Mouse (Mus musculus) retina, embryonic 14.5 days (tissue): ENCODE results near the gene Fry.
A peak's percentile ranks its signal among the peaks of the same experiment; 100 is the strongest.

Source experiments
- DNase-seq: peaks from one replicate; pipeline ENCODE4 v3.0.0-alpha.2; 2015; ENCODE audit warnings: low spot score

The Fry gene

DNA sequence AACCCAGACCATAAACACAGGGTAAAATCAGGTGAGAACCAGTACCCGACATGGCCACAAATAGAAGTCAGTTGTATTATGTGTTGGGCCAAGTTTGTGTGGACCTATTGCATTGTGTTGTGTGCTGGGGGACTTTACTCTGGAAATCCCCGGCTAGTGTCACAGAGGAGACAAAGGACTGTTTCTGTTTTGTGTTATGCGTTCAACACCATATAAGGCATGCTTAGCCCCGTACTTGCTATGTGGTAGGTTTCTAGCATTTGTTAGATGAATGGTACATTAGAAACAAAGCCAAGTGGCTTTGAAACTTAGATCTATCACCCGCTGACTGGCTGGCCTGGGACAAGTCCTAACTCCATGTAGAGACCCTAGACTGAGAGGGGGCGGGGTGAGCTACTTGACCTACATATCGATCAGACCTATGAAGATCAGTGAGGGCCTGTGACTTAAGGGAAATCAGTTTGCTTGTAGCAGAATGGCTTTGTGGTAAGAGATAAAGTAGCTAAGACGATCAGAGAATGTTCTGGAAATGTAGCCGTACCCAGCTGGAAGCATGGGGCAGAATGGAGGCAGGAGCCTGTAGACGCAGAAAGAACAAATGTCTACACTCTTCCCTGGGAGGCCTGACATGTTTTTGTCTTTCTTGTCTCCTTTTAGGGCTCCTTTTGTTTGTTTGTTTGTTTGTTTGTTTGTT lies 105.2 kb downstream of the Fry start:
- no peak for DNase-seq

GRCm38 (mm10) chr5:150229086-150229485 lies 110.6 kb downstream of the Fry start:
- DNase-seq, result no peak

- DNase-seq, result no peak
These were observed 111.3 kb downstream of the Fry start for GRCm38 (mm10) chr5:150229776-150230175.

DNA sequence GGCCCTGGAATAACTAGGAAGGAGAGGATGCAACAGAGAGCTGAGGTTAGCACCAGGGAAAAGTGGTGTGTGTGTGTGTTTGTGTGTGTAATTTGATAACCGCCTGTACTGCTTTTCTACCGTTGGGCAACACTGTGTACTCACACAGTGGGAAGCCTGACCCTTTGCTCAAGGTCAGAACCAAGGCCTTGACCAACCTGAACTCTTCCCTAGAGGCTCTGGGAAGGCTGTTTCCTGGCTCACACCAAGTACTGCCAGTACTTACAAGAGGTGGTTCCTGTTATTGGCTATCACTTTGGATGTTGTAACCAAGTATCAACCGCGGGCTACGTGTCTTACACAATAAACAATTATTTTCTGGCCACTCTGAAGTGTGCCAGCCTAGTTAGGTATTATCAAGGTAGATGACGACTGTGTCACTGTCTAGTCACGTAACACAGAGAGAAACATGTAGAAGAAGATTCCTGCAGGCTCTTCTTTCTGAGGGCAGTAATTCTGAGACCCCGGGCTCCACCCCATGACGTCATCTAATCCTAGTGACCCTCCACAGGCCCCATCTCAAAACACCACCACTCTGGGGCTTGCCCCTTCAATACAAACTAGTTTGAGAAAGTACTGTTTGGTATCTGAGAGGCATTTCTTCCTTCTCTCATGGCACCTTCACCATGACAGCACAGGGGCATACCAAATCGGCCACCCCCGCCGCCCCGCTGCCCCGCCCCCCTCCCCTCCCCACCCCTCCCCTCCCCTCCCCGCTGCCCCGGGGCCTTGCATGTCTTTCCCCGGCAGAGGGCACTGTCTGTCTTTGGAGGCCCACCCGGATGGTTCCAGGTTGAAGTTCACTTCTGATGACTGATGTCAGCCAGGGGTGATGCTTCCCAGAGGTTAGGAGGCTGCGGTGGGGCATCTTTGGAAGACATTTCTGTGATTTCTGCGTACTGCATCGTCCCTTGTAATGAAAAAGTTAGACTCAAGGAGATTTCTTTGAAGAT lies 114.0 kb downstream of the Fry start:
- peak; percentile 52 for DNase-seq

GRCm38 (mm10) chr5:150233154-150233886 lies 114.9 kb downstream of the Fry start:
- peak; percentile 77 for DNase-seq

- no peak for DNase-seq
These were observed 117.5 kb downstream of the Fry start for GRCm38 (mm10) chr5:150235931-150236330.

GRCm38 (mm10) chr5:150236597-150236996 lies 118.2 kb downstream of the Fry start:
- DNase-seq, result no peak

GRCm38 (mm10) chr5:150241638-150242037 lies 123.2 kb downstream of the Fry start:
- DNase-seq, result no peak

DNA sequence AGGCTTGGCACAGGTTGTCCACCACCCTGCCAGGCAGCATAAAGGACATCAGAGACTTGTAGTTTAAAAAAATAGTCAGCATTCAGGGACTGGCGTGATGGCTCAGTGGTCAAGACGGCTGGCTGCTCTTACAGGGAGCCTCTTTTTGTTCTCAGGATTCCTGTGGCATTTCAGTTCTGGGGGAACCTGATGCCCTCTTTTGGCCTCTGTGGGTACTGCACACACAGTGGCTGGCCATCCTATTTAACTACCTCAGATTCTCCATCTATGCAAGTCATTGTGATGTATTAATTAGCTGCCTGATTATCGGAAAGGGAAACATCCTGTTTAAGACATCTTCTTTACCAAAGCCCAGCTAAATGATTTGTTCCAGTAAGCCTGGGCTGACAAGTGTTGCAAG lies 128.3 kb downstream of the Fry start:
- DNase-seq, result peak; percentile 46

- DNase-seq, result no peak
These were observed 139.3 kb downstream of the Fry start for GRCm38 (mm10) chr5:150257764-150258163.

DNA sequence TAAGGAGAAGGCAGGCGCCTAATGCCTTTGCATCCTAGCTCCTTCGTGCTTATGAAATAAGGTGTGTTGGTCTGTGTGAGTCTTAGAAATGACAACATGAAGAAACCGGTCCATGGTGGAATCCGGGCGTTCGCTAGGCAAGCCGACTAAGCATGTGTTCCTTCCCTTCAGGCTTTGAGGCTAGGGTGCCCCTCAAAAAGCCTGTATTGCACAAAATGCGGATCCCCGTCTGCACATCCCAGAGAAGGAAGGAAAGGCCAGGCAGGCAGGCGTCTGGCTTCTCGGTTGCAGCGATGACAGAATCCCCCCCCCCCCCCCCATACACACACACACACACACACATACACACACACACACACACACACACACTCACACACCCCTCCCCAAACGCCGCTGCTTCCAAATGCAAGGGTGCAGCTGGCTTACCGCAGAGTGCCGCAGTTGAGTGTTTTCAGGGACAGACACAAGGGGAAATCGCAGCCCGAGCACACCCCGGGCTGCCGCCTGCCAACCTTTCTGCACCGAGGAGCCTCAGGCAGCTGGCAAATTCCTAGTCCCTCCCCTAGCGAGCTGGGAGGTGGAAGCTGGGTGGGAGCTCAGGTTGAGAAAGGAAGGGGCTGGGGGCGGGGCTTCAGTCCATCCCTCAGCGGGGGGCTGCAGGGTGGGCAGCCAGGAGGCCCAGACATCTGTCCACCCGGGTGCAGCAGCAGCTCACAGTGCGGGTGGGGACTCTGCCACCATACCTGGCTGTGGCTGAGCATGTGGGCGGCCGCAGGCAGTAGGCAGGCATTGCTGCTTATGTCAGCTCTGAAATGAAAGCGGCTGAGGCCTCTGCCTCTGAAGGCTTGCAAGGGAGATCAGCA lies 141.0 kb downstream of the Fry start:
- DNase-seq, result peak; percentile 68

- DNase-seq, result no peak
These were observed 141.6 kb downstream of the Fry start for GRCm38 (mm10) chr5:150260054-150260386.

DNA sequence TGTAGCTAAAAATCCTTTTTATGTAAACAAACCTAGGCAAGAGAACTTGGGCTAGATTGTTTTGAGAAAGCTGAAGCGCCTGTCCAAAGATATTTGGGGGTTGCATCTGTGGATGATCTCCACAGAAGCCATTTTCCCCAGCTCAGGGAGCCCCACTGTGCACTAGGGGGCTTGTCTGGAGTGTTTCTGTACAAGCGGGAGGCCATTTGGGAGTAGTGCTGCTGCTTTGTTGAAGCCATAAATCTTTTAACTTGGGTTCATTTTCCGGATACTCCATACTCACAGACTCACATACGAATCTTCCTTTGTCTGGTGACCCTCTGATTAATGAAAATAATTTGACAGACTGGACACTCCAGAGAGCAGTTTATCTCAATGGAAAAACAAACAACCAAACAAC lies 142.9 kb downstream of the Fry start:
- DNase-seq, result no peak

- DNase-seq, result no peak
These were observed 143.7 kb downstream of the Fry start for GRCm38 (mm10) chr5:150262046-150262716.

- no peak for DNase-seq
These were observed 144.3 kb downstream of the Fry start for GRCm38 (mm10) chr5:150262717-150263103.

- no peak for DNase-seq
These were observed 144.7 kb downstream of the Fry start for GRCm38 (mm10) chr5:150263162-150263561.

- no peak for DNase-seq
These were observed 145.2 kb downstream of the Fry start for GRCm38 (mm10) chr5:150263656-150264055.

- DNase-seq, result no peak
These were observed 146.6 kb downstream of the Fry start for GRCm38 (mm10) chr5:150265005-150265404.

- DNase-seq, result no peak
These were observed 147.5 kb downstream of the Fry start for GRCm38 (mm10) chr5:150265953-150266352.

DNA sequence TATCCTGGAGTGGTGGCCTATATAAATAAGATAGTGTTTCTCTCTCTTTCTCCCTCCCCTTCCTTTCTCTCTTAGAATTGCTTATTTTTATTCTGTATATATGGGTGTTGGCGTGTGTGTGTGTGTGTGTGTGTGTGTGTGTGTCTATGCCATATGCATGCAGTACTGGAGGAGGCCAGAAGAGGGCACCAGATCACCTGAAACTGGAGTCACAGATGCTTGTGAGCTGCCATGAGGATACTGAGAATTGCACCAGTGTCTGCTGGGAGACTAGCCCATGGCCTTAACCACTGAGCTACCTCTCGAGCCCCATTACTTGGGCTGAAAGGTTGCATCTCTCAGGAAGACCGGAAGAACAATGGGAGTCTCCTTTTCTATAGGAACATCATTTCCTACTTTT lies 149.8 kb downstream of the Fry start:
- DNase-seq, result no peak

DNA sequence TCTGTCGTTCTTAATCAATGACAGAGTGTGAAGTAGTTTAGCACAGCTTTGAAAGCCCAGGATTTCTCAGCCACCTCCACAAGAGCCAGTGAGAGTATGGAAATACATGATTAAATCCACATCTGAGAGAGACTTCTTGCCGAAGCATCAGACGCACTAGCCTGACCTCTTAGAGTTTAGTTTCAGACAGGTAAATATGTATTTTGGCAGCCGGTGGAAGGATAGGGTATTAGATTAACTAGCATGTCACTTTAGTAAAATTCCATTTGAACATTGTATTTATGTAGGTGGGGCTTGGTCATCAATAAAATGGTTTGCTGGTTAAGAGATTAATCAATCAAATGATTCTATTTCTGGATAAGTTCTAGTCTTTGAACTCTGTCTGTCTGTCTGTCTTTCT lies 152.0 kb downstream of the Fry start:
- DNase-seq, result no peak
